Mouse (Mus musculus) frontal cortex, postnatal 10 days (tissue): Measurements from ENCODE around the gene Lgalsl.

Source experiments
- DNase-seq, 2 experiments: peaks; one replicate each; pipeline ENCODE4 v3.0.0; 2022; ENCODE audit warnings: low spot score in 2 of 2, mixed read lengths in 1 of 2

Lgalsl gene

DNA sequence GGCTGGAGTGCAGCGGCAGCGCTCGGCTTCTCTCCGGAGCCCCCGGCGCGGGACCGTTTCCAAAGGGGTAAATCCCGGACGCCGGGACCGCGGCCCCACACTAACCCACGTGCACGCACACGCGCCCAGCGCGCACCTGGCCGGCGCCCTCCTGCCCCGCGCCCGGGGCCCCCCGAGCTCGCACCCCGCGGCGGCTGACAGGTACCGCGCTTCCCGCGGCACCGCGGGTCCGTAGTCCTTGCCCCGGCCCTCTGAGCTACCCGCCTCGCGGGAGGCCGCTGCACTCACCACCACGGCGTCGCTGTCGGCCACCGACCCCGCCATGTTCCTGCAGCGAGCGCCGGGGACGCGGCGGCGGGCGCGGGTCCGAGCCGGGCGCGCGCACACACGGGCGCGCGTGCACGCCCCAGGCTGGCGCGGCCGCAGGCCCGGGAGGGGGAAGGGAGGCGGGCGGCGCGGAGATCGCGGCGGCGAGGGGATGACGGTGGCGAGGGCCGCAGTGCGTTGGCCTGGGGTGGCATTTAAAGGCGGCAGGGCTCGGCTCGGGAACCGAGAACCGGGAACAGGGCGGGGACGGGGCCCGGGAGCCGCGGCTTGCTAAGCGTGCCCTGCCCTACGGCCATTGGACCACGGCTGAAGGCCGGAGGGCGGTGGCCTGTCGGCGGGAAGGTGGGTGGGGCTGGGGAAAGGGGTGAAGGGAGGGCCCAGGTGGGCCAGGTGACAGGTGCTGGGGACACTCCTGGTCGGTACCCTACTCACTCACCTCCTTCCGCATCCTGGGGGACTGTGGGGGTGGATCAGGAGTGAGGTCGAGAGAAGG is at the start of gene Lgalsl:
TSS of gene Lgalsl (minus strand) at position 371 of the 820 bp plus-strand sequence.
- peak; percentile 34 to 77 for DNase-seq

DNA sequence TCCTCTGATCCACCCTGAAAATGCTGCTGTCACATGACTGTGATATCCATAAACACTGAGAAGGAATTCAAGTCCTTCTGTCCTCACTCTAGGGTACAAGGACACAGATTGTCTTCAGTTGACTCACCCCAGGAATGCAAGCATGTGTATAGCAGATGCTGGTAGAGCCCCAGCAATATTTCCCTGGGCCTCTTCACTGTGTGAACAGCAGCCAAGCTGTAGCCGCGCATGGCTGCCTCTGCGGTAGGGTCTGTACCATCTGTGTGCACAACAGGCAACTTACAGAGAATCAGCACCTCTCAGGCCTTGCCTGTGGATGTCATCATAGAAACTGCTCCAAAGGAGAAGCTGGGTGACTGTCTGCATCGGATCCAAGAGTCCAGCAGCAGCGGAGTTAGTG is 47.8 kb upstream of the Lgalsl start:
- DNase-seq = no peak

DNA sequence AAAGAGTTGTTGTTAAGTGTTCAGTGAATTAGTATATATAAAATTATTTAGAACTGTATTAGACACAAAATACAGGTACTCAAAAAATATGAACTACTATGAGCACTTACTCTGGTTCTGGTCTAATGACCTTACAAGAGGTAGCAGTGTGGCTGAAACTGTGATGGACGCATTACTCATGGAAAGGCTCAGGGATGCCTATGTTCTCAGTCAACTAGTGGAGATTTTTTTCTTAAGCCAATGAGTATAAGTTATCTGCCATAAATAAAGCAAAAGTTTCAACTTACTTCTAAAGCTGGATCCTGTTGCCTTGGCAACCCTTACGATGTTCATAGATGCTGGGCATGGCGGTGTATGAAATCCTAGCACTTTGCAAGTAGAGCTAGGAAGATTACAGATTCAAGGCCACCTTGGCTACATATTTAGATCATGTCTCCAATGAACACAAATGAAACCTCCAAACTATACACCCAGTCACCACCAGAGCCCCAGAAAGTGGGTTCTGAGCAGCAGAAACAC is 46.8 kb upstream of the Lgalsl start:
- DNase-seq = no peak

DNA sequence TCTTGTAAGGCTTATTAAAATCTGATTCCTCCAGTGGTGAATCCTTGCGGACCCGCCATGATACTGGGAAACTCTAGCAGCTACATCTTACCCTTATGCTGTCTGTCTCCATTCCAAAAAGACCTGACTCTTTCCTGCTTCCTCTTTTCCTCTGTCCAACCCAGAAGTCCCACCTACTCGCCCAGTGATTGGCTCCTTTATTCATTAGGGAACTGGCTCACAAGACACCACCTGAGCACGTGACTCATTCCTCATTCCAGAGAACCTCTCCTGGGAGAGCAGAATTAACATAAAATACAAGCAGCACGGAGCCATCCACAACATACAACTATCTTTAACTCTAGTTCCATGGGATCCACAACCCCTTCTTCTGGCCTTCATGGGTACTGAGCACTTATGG is 42.5 kb upstream of the Lgalsl start:
- no peak for DNase-seq

DNA sequence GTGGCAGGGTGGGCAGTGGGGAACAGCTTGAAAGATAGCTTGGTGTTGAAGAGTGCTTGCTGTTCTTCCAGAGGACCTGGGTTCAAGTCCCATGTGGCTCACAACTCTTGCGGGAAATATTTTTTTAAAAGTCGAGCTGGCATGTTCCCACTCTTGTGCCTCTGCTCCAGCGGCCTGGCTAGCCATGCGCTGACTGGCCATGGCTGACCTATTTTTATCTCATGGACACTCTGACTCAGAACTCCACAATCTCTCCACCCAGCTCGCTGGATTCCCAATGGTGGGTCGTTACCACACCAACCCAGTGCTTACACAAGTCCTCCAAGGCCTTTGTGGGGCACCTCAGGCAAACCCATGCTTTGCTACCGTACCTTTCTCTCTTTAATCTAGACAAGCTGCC is 42.1 kb upstream of the Lgalsl start:
- no peak for DNase-seq

DNA sequence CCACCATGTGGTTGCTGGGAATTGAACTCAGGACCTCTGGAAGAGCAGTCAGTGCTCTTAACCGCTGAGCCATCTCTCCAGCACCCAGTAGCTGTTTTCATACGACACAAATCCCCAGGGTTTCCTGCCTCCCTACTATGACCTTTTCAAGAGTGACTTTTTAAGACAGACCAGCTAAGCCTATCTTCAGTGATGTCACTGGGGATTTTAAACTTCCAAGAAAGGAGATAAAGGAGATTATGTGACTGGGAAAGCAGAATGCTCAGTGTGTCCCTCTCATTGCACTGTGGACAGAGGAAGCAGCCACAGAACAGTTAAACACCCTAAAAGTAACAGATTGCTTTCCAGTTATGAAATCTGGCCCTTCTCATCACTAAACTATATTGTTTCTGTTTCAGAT is 41.6 kb upstream of the Lgalsl start:
- DNase-seq = no peak

DNA sequence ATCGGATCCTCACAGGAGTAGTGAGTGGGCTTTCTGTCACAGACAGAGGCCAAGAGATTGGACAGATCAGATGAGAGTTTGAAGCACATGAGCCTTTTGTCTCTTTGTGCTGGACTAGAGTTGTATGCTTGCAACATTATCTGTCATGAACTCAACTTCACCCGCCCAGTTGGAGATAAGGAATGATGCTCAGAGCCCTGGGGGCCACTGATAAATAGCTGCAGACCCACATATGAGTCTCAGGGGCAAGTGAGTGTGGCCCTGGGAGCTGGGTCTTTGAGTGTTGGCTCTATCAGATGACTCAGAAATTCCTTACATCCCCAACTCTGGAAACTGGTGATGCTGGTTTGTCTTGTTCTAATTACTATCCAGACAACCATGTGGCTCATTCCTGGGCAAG is 39.1 kb upstream of the Lgalsl start:
- no peak for DNase-seq

DNA sequence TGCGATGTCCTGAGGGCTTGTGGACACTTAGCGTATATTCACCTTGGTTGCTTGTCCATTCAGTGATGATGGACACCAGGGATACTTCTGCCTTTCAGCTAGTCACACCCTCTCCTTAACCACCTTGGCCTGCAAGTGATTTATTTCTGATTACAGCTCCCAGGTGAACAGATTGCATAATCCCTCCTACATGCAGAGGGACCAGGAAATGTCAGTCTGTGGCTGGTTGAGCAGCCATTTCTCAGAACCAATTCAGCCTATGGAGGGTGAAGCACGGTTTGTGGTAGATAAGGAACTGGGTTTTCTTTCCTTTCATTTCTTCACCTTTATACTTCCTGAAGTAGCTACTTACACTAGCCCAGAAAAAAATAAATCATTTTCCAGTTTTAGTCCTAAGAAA is 34.6 kb upstream of the Lgalsl start:
- DNase-seq = no peak

DNA sequence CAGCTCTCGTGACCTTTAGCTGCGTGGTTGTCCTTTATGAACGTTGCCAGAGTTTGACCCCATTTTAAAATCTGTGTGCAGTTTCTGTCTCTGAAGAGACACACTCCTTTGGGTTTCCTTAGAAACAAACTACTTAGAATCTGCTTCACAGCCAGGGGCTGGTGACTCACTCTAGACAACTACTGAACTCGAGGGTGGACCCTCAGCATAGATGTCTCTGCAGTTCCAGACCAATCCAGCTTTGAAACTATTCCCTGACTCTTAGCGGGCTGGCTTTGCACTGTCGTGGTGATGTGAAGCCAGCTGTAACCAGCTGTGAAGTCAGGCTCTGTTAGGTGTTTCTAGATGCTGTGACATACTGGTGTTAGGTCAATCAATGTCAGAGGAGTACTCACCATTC is 33.8 kb upstream of the Lgalsl start:
- DNase-seq = no peak

DNA sequence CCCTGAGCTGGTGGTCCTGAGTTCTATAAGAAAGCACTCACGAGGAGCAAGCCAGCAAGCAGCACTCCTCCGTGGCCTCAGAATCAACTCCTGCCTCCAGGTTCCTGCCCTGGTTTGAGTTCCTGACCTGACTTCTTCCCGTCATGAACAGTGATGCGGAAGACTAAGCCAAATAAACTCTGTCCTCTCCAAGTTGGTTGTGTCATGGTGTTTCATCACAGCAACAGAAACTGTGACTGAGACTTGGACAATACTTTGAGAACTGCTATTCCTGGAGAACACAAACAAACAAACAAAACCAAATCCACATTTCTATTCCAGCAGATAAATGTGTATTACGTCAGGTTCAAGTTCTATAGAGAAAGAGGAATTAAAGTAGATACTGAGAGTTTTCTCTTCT is 31.2 kb upstream of the Lgalsl start:
- DNase-seq = no peak

DNA sequence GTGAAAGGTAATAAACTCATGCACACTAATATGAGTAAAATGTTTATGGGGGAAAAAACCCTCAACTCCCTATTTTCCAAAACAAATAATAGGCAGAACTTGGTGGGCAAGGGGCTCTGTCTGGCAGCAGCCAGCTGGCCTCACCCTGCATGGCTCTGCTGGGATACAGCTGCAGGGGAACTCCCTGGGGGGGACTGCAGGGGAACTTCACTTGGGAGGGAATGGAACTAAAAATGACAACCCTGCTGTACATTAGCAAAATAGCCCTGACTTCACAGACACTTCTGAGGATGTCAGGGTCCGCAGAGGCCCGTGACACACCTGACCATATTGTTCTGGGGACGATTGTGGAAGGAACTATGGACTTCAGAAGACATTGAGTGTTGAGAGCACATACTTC is 29.5 kb upstream of the Lgalsl start:
- no peak for DNase-seq

DNA sequence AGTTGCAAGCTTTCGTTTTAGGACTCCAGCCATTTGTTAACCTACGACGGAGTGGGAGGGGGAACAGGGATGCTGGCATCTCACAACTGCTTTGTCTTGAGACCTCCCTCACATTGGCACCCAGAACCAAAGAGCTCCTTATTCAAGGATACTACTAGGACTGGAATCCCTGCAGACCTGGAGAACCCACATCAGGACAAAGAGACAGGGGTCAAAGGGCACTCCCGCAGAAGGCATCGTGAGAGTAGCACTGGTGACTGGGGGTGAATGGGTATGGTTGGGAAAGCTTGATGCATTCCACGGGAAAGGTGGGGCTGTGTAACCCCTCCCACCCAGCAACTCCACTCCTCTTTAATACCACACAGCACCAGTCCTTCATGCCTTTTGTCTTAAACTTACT is 29.0 kb upstream of the Lgalsl start:
- DNase-seq = no peak

DNA sequence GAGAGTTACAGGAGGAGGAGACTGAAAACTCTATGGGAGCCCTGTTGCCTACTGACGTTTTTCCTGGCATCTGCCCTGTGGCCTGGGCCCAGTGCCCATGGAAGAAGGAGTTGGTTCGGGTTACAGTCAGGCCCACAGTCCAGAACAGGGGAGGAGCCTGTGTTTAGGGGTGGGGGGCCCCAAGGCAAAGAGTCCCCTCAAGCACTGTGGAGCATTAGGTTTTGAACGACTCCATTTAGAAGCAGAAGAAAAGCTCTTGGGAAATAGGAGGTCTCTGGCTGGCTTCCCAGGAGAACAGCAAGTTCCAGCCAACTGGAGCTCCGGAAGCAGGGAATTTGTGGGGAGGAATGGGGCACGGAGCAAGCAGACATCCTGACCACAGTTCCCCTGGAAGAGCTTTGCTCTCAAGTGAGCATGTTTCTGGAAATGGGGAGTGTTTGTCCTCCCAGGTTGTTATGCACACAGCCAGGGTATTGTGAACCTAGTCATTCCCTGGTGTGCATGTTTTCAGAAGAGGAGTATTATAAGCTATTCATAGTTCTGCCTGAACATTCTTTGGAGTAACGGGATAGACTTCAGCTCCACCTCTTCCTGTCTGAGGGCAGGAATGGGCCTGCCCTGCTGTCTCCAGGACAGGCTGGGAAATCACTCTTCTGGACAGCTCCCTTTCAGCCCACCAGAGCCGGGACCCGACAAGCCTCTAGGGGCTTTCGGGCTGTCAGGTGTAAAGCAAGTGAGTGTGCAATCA is 28.2 kb upstream of the Lgalsl start:
- DNase-seq = peak; percentile 80 to 89

DNA sequence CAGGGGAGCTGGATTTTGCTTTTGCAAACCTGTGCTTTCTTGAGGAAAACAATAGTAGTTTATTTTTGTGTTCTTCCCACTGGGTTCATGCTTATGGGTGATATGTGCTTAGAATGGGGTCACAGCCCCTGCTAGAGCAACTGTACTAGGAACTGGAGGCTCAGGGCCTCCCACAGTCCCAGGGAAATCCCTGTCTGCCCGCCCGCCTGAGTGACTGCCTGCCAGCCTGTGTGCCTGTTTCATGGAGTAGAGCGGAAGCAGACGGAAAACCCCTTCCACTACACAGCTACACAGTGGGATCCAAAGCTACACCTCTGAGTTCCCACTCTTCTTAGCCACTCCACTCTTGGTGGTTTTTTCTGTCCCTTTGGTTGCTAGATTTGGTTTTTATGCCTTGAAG is 27.1 kb upstream of the Lgalsl start:
- DNase-seq = no peak

DNA sequence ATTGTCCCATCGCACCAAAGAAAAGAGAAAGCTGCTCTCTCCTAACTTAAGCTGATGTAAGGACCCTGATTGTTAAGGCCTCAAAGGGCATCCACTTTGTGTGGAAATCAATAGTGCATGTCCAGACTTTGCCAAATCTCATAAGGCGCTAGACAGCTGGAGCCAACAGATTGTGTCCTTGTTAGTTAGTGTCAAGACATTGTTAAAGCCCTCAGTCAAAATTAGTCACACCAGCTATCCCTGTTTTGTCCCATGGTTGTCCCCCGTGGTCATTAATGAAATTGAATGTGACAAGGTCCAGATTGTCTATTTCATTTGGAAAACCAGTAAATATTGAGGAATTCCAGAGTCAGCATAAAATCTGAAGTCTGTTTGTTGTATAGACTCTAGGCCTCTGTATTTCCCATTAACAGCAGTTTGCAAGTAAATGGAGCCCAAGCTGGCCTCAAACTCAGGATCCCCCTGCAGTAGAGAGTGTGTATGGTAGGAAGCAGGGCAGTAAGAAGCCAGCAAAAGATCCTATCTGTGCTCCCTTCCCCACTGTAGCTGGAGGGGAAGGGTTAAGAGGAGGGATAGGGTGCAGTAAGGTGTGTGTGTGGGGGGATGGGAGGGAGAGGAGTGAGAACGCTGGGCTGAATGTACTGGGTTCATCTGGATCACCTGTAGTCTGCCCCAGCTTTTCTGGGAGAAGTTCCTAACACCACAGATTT is 23.3 kb upstream of the Lgalsl start:
- DNase-seq = no peak

DNA sequence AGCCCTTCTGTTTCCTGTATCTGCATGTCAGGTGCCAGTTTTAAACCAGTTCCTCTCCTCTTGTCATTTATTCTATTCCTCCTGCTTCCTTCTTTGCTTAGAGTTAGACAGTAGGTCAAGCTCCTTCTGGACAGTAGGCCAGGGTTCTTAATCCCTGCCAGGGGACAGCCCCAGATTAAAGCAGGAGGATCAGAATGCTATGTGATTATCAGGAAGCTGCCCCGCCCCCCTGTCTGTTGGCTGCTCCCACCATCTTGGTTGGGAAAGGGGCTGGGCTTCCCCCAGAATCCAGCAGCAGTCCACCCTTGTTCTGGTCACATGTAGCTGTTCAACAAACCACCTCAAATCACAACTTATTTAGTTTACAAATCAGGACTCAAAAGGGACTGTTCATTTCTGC is 19.3 kb upstream of the Lgalsl start:
- no peak for DNase-seq

DNA sequence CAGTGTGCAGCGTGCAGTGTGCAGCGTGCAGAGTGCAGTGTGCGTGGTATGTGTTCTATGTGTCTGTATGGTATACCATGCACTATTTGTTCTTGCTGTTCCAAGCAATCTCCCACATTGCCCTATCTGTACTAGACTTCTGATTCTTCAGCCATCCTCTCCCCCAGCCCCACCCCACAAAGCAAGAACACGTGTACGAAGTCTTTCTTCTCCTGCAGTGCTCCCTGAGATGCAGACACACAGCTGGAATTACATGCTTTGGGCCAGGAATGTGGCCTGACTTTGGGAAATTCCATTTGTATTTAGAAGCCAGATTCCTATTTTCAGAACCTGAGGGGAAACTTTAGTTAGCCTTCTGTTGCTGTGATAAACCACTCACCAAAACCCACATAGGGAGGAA is 18.5 kb upstream of the Lgalsl start:
- no peak for DNase-seq

DNA sequence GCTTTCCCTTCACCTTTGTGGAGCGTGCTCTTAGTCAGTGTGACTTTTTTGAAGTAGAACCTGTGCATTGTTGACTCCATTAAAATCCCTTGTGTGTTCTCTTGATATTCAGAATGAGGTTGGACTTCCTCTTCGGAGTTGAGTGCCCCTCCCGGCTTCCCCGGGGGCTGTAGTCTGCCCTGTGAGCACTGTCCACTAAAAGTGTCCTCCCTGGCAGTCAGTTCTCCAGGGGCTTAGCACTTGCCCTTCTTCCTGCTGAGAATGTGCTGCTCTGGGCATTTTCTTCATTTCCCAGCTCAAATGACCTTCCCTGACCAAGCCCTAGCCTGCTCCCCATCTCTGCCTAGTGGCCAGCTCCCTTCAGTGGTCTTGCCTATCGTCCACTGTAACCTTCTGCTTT is 6.5 kb upstream of the Lgalsl start:
- DNase-seq = no peak

DNA sequence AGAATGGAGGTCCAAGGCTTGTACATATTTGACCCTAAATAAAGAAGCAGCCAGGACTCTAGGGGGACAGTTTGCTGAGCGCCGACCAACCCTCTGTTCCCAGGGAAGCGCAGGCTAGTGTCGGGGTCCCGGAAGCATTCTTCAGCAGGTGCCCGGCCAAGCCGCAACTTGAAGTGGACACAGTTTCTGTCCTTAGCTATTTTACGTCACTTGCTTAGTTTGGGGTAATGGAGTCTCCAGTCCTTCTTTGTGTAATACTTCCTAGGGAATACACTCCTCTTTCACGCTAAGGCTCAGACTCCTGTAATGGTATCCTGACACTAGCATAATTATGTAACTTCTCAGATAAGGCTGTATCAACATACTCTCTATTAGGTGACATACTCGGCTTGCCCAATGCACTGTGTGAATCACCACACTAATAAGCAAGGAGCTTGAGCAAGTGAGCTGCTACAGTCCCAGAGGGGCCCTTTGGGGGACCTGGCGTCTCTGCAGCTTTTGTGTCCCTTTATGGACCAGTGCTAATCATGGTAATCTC is 813 bp upstream of the Lgalsl start:
- DNase-seq = peak in 1 of 2 experiments; percentile 13

DNA sequence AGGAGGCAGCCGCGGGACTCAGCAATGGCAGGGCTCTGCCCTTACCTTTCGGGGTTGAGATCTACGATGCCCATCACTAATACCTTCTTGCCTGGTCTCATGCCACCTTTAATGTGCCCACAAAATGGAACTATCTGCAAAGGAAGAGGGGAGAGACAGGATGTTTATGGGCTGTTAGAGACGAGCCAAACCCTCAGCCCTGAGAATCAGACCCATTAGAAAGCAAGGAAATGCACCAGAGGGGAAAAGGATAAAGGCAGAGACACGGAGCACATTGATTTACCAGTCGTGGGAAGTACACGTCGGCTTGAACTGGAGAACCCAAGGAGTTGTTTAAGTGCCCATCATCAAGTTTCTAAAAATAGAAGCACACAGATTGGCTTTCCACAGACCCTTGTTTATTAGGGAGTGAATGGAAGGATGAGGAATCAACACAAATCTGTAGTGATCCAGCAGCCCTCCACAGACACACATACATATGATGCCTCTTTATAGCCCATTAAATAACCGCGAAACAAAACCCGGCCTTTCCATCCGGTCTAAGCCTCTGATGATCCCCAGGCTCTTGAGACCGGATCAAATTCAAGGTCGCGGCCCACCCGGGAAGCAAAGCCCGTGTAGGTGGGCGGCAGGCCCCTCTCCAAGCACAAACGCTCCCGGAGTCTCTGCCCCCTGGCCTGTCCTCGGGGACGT is 717 bp downstream of the Lgalsl start:
- no peak for DNase-seq

DNA sequence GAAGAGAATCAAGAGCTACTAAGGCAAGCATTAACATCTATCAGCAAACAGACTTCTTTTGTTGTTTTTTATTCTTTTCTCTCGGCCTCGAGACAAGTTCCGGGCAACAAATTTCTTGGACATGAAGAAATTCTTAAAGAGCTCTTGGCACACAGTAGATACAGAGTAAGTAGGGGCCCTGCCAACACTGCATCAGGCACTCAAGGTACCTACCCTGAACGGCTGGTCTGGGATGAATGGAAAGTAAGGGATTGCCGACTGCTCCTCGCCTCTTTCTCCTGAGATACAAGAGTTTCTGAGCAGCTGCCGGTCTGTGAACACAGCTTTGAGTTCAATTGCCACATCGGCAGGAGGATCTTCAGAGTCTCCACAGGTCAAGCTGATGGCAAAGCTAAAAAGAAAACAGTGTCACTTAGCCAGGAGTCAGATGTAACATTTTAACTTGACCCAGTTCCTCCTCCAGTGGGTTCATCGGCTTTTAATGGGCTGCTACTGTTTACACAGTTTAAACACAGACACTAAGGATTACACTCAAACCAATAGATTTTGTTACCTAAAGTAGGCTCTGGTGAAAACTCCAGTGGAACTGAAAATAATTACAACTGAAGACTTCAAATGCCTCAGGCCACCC is 1.7 kb downstream of the Lgalsl start:
- DNase-seq = no peak
